Mouse (Mus musculus) MEL (cell line): ENCODE measurements around the gene Sprr2d. TPM values are rescaled to one million over a fixed set of nuclear protein-coding genes. Genes with fewer than 3 reads are reported as not detected.

Experiments used
- DNase-seq: peaks from one replicate; pipeline ENCODE4 v3.0.0; 2011; ENCODE audit warnings: low read depth, low spot score
- H3K27ac ChIP-seq: 2 replicates; pipeline ENCODE4 v1.5.1; 2012; ENCODE audit warnings: low read depth, mild to moderate bottlenecking, control low read depth, low read length, moderate library complexity; ENCODE audit not compliant: control insufficient read depth
- H3K27me3 ChIP-seq, 2 experiments: fragments of 150-350 bp in 1 of 2; sonication (generic) in 1 of 2; 2 replicates each; pipeline ENCODE4 v1.6.1; 2012; ENCODE audit warnings: low read length in 2 of 2, mild to moderate bottlenecking in 2 of 2, improper control_type of control experiment in 1 of 2, moderate library complexity in 1 of 2; ENCODE audit not compliant: insufficient read depth in 2 of 2, control insufficient read depth in 1 of 2
- H3K36me3 ChIP-seq, 2 experiments: 2 replicates each; pipeline ENCODE4 v1.6.1; 2012 to 2014; ENCODE audit warnings: low read length in 2 of 2, improper control_type of control experiment in 1 of 2, inconsistent platforms in 1 of 2, mild to moderate bottlenecking in 1 of 2; ENCODE audit not compliant: insufficient read depth in 2 of 2, control insufficient read depth in 1 of 2
- H3K4me1 ChIP-seq, 2 experiments: fragments of 150-350 bp in 1 of 2; sonication (generic) in 1 of 2; 2 replicates each; pipeline ENCODE4 v1.6.1; 2012; ENCODE audit warnings: low read length in 2 of 2, improper control_type of control experiment in 1 of 2, mild to moderate bottlenecking in 1 of 2; ENCODE audit not compliant: insufficient read depth in 2 of 2, control insufficient read depth in 1 of 2
- H3K4me3 ChIP-seq, 2 experiments: fragments of 150-350 bp in 1 of 2; sonication (generic) in 1 of 2; 2 replicates each; pipeline ENCODE4 v1.5.1; 2012; ENCODE audit warnings: low read depth in 2 of 2, low read length in 2 of 2, mild to moderate bottlenecking in 2 of 2, moderate library complexity in 2 of 2, control low read depth in 1 of 2, improper control_type of control experiment in 1 of 2; ENCODE audit not compliant: control insufficient read depth in 1 of 2, insufficient read depth in 1 of 2
- H3K79me2 ChIP-seq: 2 replicates; pipeline ENCODE4 v1.6.1; 2012; ENCODE audit warnings: mild to moderate bottlenecking, low read length, moderate library complexity; ENCODE audit not compliant: control insufficient read depth, poor library complexity, insufficient read depth
- H3K9ac ChIP-seq: 2 replicates; pipeline ENCODE4 v1.6.1; 2012; ENCODE audit warnings: low read depth, mild to moderate bottlenecking, control low read depth, low read length, moderate library complexity; ENCODE audit not compliant: control insufficient read depth, poor library complexity, severe bottlenecking
- H3K9me3 ChIP-seq: fragments of 150-350 bp; sonication (generic); replicated peaks from 2 replicates; pipeline ENCODE4 v1.6.1; 2012; ENCODE audit warnings: mild to moderate bottlenecking, low read length, improper control_type of control experiment, moderate library complexity; ENCODE audit not compliant: insufficient read depth
- CHD2 ChIP-seq: IDR thresholded peaks from 2 replicates; pipeline ENCODE4 v1.6.1; 2011; ENCODE audit warnings: low read length, improper control_type of control experiment
- CTCF ChIP-seq, 3 experiments: IDR thresholded peaks in 2 of 3; conservative IDR thresholded peaks in 1 of 3; 2 replicates each; pipeline ENCODE4 v1.5.1; 2011 to 2012; ENCODE audit warnings: low read length in 3 of 3, low read depth in 2 of 3, mild to moderate bottlenecking in 2 of 3, improper control_type of control experiment in 1 of 3, inconsistent platforms in 1 of 3, mixed read lengths in 1 of 3, moderate library complexity in 1 of 3; ENCODE audit not compliant: control insufficient read depth in 1 of 3, insufficient read depth in 1 of 3, poor library complexity in 1 of 3, severe bottlenecking in 1 of 3
- E2F4 ChIP-seq: IDR thresholded peaks from 2 replicates; pipeline ENCODE4 v1.6.1; 2011; ENCODE audit warnings: low read depth, low read length, improper control_type of control experiment, borderline replicate concordance
- ELF1 ChIP-seq: IDR thresholded peaks from 2 replicates; pipeline ENCODE4 v1.6.1; 2014; ENCODE audit warnings: low read depth, mild to moderate bottlenecking, inconsistent platforms, low read length, improper control_type of control experiment, moderate library complexity
- KAT2A ChIP-seq: conservative IDR thresholded peaks from 2 replicates; pipeline ENCODE4 v1.6.1; 2012; ENCODE audit warnings: low read depth, low read length, improper control_type of control experiment, inconsistent platforms
- MAFK ChIP-seq: IDR thresholded peaks from 2 replicates; pipeline ENCODE4 v1.6.1; 2011; ENCODE audit warnings: low read depth, mild to moderate bottlenecking, low read length, improper control_type of control experiment, borderline replicate concordance
- MAX ChIP-seq: IDR thresholded peaks from 2 replicates; pipeline ENCODE4 v1.6.1; 2011; ENCODE audit warnings: low read length, improper control_type of control experiment
- MEF2A ChIP-seq: IDR thresholded peaks from 2 replicates; pipeline ENCODE4 v1.6.1; 2014; ENCODE audit warnings: low read depth, mild to moderate bottlenecking, inconsistent platforms, low read length, improper control_type of control experiment; ENCODE audit not compliant: poor library complexity, insufficient replicate concordance, severe bottlenecking; ENCODE audit errors: extremely low read depth
- MYB ChIP-seq: IDR thresholded peaks from 2 replicates; pipeline ENCODE4 v1.6.1; 2011; ENCODE audit warnings: mild to moderate bottlenecking, low read depth, low read length, improper control_type of control experiment
- MYC ChIP-seq: IDR thresholded peaks from 2 replicates; pipeline ENCODE4 v1.6.1; 2011; ENCODE audit warnings: low read depth, mild to moderate bottlenecking, low read length, improper control_type of control experiment, moderate library complexity
- NRF1 ChIP-seq: IDR thresholded peaks from 2 replicates; pipeline ENCODE4 v1.6.1; 2014; ENCODE audit warnings: low read depth, mild to moderate bottlenecking, inconsistent platforms, low read length, improper control_type of control experiment, moderate library complexity; ENCODE audit not compliant: poor library complexity, insufficient read depth, severe bottlenecking
- POLR2AphosphoS2 ChIP-seq: IDR thresholded peaks from 2 replicates; pipeline ENCODE4 v1.6.1; 2011; ENCODE audit warnings: low read length, improper control_type of control experiment
- SMC3 ChIP-seq: IDR thresholded peaks from 2 replicates; pipeline ENCODE4 v1.6.1; 2011; ENCODE audit warnings: low read depth, low read length, improper control_type of control experiment
- TBP ChIP-seq: IDR thresholded peaks from 2 replicates; pipeline ENCODE4 v1.8.0; 2011; ENCODE audit warnings: low read depth, low read length, improper control_type of control experiment
- TCF12 ChIP-seq: IDR thresholded peaks from 2 replicates; pipeline ENCODE4 v1.6.1; 2014; ENCODE audit warnings: low read depth, mild to moderate bottlenecking, inconsistent platforms, low read length, improper control_type of control experiment, moderate library complexity
- UBTF ChIP-seq: IDR thresholded peaks from 2 replicates; pipeline ENCODE4 v1.6.1; 2012; ENCODE audit warnings: low read depth, mild to moderate bottlenecking, inconsistent platforms, low read length, improper control_type of control experiment, moderate library complexity, borderline replicate concordance; ENCODE audit not compliant: insufficient read depth
- USF1 ChIP-seq: IDR thresholded peaks from 2 replicates; pipeline ENCODE4 v1.6.1; 2014; ENCODE audit warnings: low read depth, mild to moderate bottlenecking, inconsistent platforms, low read length, improper control_type of control experiment, moderate library complexity
- USF2 ChIP-seq, 2 experiments: IDR thresholded peaks; 2 replicates each; pipeline ENCODE4 v1.6.1; 2011 to 2012; ENCODE audit warnings: improper control_type of control experiment in 2 of 2, low read length in 2 of 2, borderline replicate concordance in 1 of 2, inconsistent platforms in 1 of 2, low read depth in 1 of 2, mild to moderate bottlenecking in 1 of 2; ENCODE audit not compliant: insufficient read depth in 1 of 2
- ZC3H11A ChIP-seq: IDR thresholded peaks from 2 replicates; pipeline ENCODE4 v1.6.1; 2012; ENCODE audit warnings: low read depth, mild to moderate bottlenecking, inconsistent platforms, low read length, improper control_type of control experiment
- ZKSCAN1 ChIP-seq: IDR thresholded peaks from 2 replicates; pipeline ENCODE4 v1.6.1; 2012; ENCODE audit warnings: low read depth, mild to moderate bottlenecking, inconsistent platforms, low read length, improper control_type of control experiment, moderate library complexity
- ZNF384 ChIP-seq: IDR thresholded peaks from 2 replicates; pipeline ENCODE4 v1.6.1; 2012; ENCODE audit warnings: low read depth, mild to moderate bottlenecking, inconsistent platforms, low read length, improper control_type of control experiment
- polyA plus RNA-seq, 2 experiments: library from polyadenylated mRNA; stranded (reverse) in 1 of 2; unstranded in 1 of 2; fragments of >175 nt in 1 of 2; fragments of >200 nt in 1 of 2; gene quantifications; 2 replicates each; pipeline versions ENCODE4 v1.2.1 to v1.2.4; 2012; ENCODE audit warnings: low replicate concordance in 2 of 2, low read depth in 1 of 2; ENCODE audit not compliant: insufficient read length in 2 of 2, insufficient read depth in 1 of 2, missing spikeins in 1 of 2
- total RNA-seq: library from RNA; depleted of rRNA; stranded (reverse); fragments of 300-350 nt; gene quantifications from 2 replicates; pipeline ENCODE4 v1.2.3, GENCODE M21; 2012; rRNA removed

Gene Sprr2d
- total and polyA plus RNA-seq, 3 experiments: not detected

GRCm38 (mm10) chr3:92373613-92374012 is 34.7 kb downstream of the Sprr2d start:
- Histone ChIP-seq H3K4me3 (no peak overlapping the region), H3K27ac (no peak overlapping the region), H3K9ac (no peak overlapping the region), H3K4me1 (no peaks in the 10 kb centered on the region), H3K79me2 (no peaks in the 10 kb centered on the region), H3K36me3 (no peaks in the 10 kb centered on the region), H3K27me3 (no peaks in the 10 kb centered on the region), H3K9me3 (no peaks in the 10 kb centered on the region)
- DNase-seq: no peak
- TF ChIP-seq E2F4 (no peak), ZNF384 (no peak), MYC (no peak), UBTF (no peak), USF1 (no peak), ELF1 (no peak), CHD2 (no peak), MAX (no peak), MAFK (no peak), KAT2A (no peak)

GRCm38 (mm10) chr3:92385385-92385784 is 46.4 kb downstream of the Sprr2d start, which contains the start of gene Sprr2h:
Gene Sprr2h (plus strand): TSS chr3:92385685.
- no peak within 1 kb of the TSS for H3K9ac ChIP-seq
- no peaks in the 10 kb centered on the region for H3K4me1 ChIP-seq
- H3K4me3 ChIP-seq: no peak within 1 kb of the TSS
- TF ChIP-seq ZKSCAN1 (no peak), MAFK (no peak), POLR2AphosphoS2 (no peak), CHD2 (no peak), E2F4 (no peak), TBP (no peak), USF2 (IDR thresholded peaks at IDR 0.05; ENCODE audit: borderline replicate concordance in 1 of 2, insufficient read depth in 1 of 2, low read depth in 1 of 2, low read length in 2 of 2) (no peak), MAX (no peak), TCF12 (no peak), NRF1 (no peak), ZC3H11A (no peak), MYB (no peak), MEF2A (no peak), CTCF (IDR thresholded peaks at IDR 0.05 in 2 of 3, conservative IDR thresholded peaks at IDR 0.05 in 1 of 3; ENCODE audit: control insufficient read depth in 1 of 3, insufficient read depth in 1 of 3, low read depth in 2 of 3, low read length in 3 of 3, poor library complexity in 1 of 3, severe bottlenecking in 1 of 3) (no peak), SMC3 (no peak)
- DNase-seq: no peak
- no peaks in the 10 kb centered on the region for H3K27me3 ChIP-seq
- H3K9me3 ChIP-seq: no peaks in the 10 kb centered on the region
- H3K27ac ChIP-seq: no peak within 1 kb of the TSS
- no peaks in the 10 kb centered on the region for H3K36me3 ChIP-seq
- no peaks in the 10 kb centered on the region for H3K79me2 ChIP-seq

Other genes with a start within 250 kb of the Sprr2d start
- not detected in 2 replicates for gene Prr9, start 215.2 kb upstream of the Sprr2d start, total RNA-seq
- not detected for gene Prr9, start 215.2 kb upstream of the Sprr2d start, polyA plus RNA-seq
- gene Lelp1, start 196.4 kb upstream of the Sprr2d start, total RNA-seq: not detected in 2 replicates
- gene Lelp1, start 196.4 kb upstream of the Sprr2d start, polyA plus RNA-seq: not detected
- not detected in 2 replicates for gene Sprr2a1, start 123.3 kb upstream of the Sprr2d start, total RNA-seq
- gene Sprr2a1, start 123.3 kb upstream of the Sprr2d start, polyA plus RNA-seq: not detected
- gene Sprr2a2, start 123.2 kb upstream of the Sprr2d start, total RNA-seq: 0.04 TPM in 1 of 2 replicates, not detected in the other
- gene Sprr2a2, start 123.2 kb upstream of the Sprr2d start, polyA plus RNA-seq: not detected
- not detected in 2 replicates for gene Sprr2a3, start 53.7 kb upstream of the Sprr2d start, total RNA-seq
- not detected for gene Sprr2a3, start 53.7 kb upstream of the Sprr2d start, polyA plus RNA-seq
- gene Sprr2b, start 22.5 kb upstream of the Sprr2d start, total RNA-seq: not detected in 2 replicates
- gene Sprr2b, start 22.5 kb upstream of the Sprr2d start, polyA plus RNA-seq: not detected
- not detected in 2 replicates for gene Sprr2e, start 13.0 kb downstream of the Sprr2d start, total RNA-seq
- gene Sprr2e, start 13.0 kb downstream of the Sprr2d start, polyA plus RNA-seq: not detected
- gene Sprr2f, start 26.0 kb downstream of the Sprr2d start, total RNA-seq: not detected in 2 replicates
- gene Sprr2f, start 26.0 kb downstream of the Sprr2d start, polyA plus RNA-seq: not detected
- gene Sprr2h, start 46.5 kb downstream of the Sprr2d start, total RNA-seq: not detected in 2 replicates
- gene Sprr2h, start 46.5 kb downstream of the Sprr2d start, polyA plus RNA-seq: not detected
- not detected in 2 replicates for gene Sprr2i, start 68.9 kb downstream of the Sprr2d start, total RNA-seq
- gene Sprr2i, start 68.9 kb downstream of the Sprr2d start, polyA plus RNA-seq: not detected
- not detected in 2 replicates for gene Sprr2j-ps, start 78.9 kb downstream of the Sprr2d start, total RNA-seq
- not detected for gene Sprr2j-ps, start 78.9 kb downstream of the Sprr2d start, polyA plus RNA-seq
- 17.4 and 26.0 TPM in 2 replicates for gene Gm9774, start 90.3 kb downstream of the Sprr2d start, total RNA-seq
- gene Gm9774, start 90.3 kb downstream of the Sprr2d start, polyA plus RNA-seq: 100 to 1,000 TPM; 107 to 140 TPM
- not detected in 2 replicates for gene Sprr2k, start 93.4 kb downstream of the Sprr2d start, total RNA-seq
- gene Sprr2k, start 93.4 kb downstream of the Sprr2d start, polyA plus RNA-seq: not detected
- gene Sprr1b, start 99.6 kb downstream of the Sprr2d start, total RNA-seq: not detected in 2 replicates
- not detected for gene Sprr1b, start 99.6 kb downstream of the Sprr2d start, polyA plus RNA-seq
- gene Sprr3, start 119.6 kb downstream of the Sprr2d start, total RNA-seq: not detected in 2 replicates
- not detected for gene Sprr3, start 119.6 kb downstream of the Sprr2d start, polyA plus RNA-seq
- gene Sprr1a, start 146.8 kb downstream of the Sprr2d start, total RNA-seq: not detected in 2 replicates
- gene Sprr1a, start 146.8 kb downstream of the Sprr2d start, polyA plus RNA-seq: not detected
- gene Sprr4, start 161.4 kb downstream of the Sprr2d start, total RNA-seq: not detected in 2 replicates
- not detected for gene Sprr4, start 161.4 kb downstream of the Sprr2d start, polyA plus RNA-seq
- not detected in 2 replicates for gene 2310046K23Rik, start 195.4 kb downstream of the Sprr2d start, total RNA-seq
- gene 2310046K23Rik, start 195.4 kb downstream of the Sprr2d start, polyA plus RNA-seq: not detected
- not detected in 2 replicates for gene Ivl, start 234.6 kb downstream of the Sprr2d start, total RNA-seq
- not detected for gene Ivl, start 234.6 kb downstream of the Sprr2d start, polyA plus RNA-seq
- gene Smcp, start 249.9 kb downstream of the Sprr2d start, total RNA-seq: not detected in 2 replicates
- not detected for gene Smcp, start 249.9 kb downstream of the Sprr2d start, polyA plus RNA-seq